In the genomic region with DNA sequence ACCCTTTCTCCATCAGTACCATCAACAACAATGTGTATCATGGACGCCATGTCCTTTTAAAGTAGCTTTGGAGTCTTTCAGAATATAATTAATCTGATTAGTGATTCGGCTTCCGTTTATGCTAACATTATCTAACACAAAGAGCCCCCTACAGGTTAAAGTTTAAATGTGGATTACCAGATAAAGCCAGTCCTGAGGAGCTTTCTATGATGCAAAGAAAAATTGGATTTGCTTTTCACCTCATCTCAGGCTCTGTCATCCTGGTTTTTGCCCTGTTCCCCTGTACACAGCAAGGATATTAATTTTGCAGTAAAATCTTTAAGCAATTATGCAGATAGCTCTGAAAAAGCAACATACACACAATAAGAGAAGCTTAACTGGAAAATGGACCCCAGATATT, we compare ENCODE assay signal across 27 mouse cellular contexts.
DNase-seq lines count a peak whose midpoint lies in the region; ATAC-seq and TF ChIP-seq lines count a peak whose summit lies in the region.
"Had no signal": no experiment of that assay in that cellular context is flagged by ENCODE, and none has a peak within 500 bp of the region (broad histone marks: within the 10 kb centered on the region; RNA-seq: fewer than 3 reads in every experiment).

No protein-coding gene starts in this region.

- TF ChIP-seq EP300 in CH12.LX (IDR thresholded peaks at IDR 0.05; ENCODE audit: low read length), result no peak

- no peaks in the 10 kb centered on the region for H3K9me3 ChIP-seq in forebrain, embryonic 14.5 days (replicated peaks; ENCODE audit: control insufficient read depth, low read length)
- no peaks in the 10 kb centered on the region for H3K9me3 ChIP-seq in forebrain, embryonic 10.5 days
- H3K9me3 ChIP-seq in midbrain, embryonic 11.5 days (ENCODE audit: control insufficient read depth, low read length), result no peaks in the 10 kb centered on the region
- no peaks in the 10 kb centered on the region for H3K9me3 ChIP-seq in midbrain, embryonic 10.5 days (replicated peaks)
- no peaks in the 10 kb centered on the region for H3K9me3 ChIP-seq in CH12.LX (replicated peaks; ENCODE audit: low read length)
- no peaks in the 10 kb centered on the region for H3K9me3 ChIP-seq in E14TG2a.4 (ENCODE audit: low read length)
- H3K9me3 ChIP-seq: G1E; limb, embryonic 12.5 days; liver, embryonic 15.5 days had no signal

- in situ Hi-C loops in CH12.LX (cut with MboI; ENCODE audit: low pct_ligation_motif_present, low pct_unique_long_range_greater_than_20kb, low sequenced_read_pairs), result no loop called here

- no peak overlapping the region for H3K9ac ChIP-seq in forebrain, embryonic 14.5 days (ENCODE audit: low read length)
- no peak overlapping the region for H3K9ac ChIP-seq in midbrain, embryonic 11.5 days (ENCODE audit: low read length)
- H3K9ac ChIP-seq in CH12.LX (ENCODE audit: insufficient read depth, low read depth), result no peak overlapping the region
- H3K9ac ChIP-seq: forebrain, postnatal 0 days; limb, embryonic 12.5 days; liver, embryonic 15.5 days; lung, embryonic 14.5 days had no signal

- TF ChIP-seq CTCF in CH12.LX (conservative IDR thresholded peaks at IDR 0.05 in 1 of 2, IDR thresholded peaks at IDR 0.05 in 1 of 2; ENCODE audit: low read depth in 2 of 2, low read length in 2 of 2) (peak in 1 of 2 experiments; percentile 39; a peak in 2 of 4 replicates), E14TG2a.4 (conservative IDR thresholded peaks at IDR 0.05; ENCODE audit: low read length) (0 out of 2 replicates have a peak, but pooled peaks have one; percentile 7)

- no peak for TF ChIP-seq POLR2A in CH12.LX (IDR thresholded peaks at IDR 0.05; ENCODE audit: low read depth, low read length)

- no peaks in the 10 kb centered on the region for H3K27me3 ChIP-seq in forebrain, embryonic 14.5 days (replicated peaks; ENCODE audit: control insufficient read depth, insufficient read depth, low read length)
- peaks cover 4% of the 10 kb centered on the region; the same call in 1 of the 2 replicates for H3K27me3 ChIP-seq in forebrain, embryonic 10.5 days (ENCODE audit: poor library complexity, severe bottlenecking)
- no peaks in the 10 kb centered on the region for H3K27me3 ChIP-seq in midbrain, embryonic 11.5 days (ENCODE audit: control insufficient read depth, insufficient read depth, low read length)
- peaks cover 25% of the 10 kb centered on the region for H3K27me3 ChIP-seq in midbrain, embryonic 10.5 days (ENCODE audit: low read depth, poor library complexity, severe bottlenecking)
- H3K27me3 ChIP-seq in CH12.LX (replicated peaks) (no peaks in the 10 kb centered on the region), E14TG2a.4 (ENCODE audit: insufficient read depth, low read length) (no peaks in the 10 kb centered on the region)
- H3K27me3 ChIP-seq: limb, embryonic 12.5 days; liver, embryonic 15.5 days had no signal

- no peaks in the 10 kb centered on the region for H3K79me2 ChIP-seq in CH12.LX (replicated peaks; ENCODE audit: control insufficient read depth, extremely low read depth, insufficient read depth, poor library complexity, severe bottlenecking)

- dilution Hi-C loops in CH12.LX (cut with MboI; ENCODE audit: extremely low pct_ligation_motif_present, extremely low pct_unique_long_range_greater_than_20kb, low sequenced_read_pairs), result no loop called here

- H3K4me2 ChIP-seq in forebrain, embryonic 14.5 days (ENCODE audit: low read length), result no peak overlapping the region
- no peak overlapping the region for H3K4me2 ChIP-seq in midbrain, embryonic 11.5 days
- no peak overlapping the region for H3K4me2 ChIP-seq in CH12.LX (ENCODE audit: insufficient read depth, low read depth, poor library complexity, severe bottlenecking)
- H3K4me2 ChIP-seq: limb, embryonic 12.5 days; liver, embryonic 15.5 days; lung, embryonic 14.5 days had no signal

- no peak overlapping the region for H3K27ac ChIP-seq in forebrain, embryonic 14.5 days (ENCODE audit: low read depth, low read length)
- no peak overlapping the region for H3K27ac ChIP-seq in forebrain, embryonic 10.5 days
- no peak overlapping the region for H3K27ac ChIP-seq in midbrain, embryonic 11.5 days (ENCODE audit: low read depth, low read length)
- no peak overlapping the region for H3K27ac ChIP-seq in midbrain, embryonic 10.5 days (replicated peaks)
- H3K27ac ChIP-seq in CH12.LX (ENCODE audit: insufficient read depth, low read depth), result no peak overlapping the region
- H3K27ac ChIP-seq: left cerebral cortex, adult 2 months; limb, embryonic 12.5 days; liver, embryonic 15.5 days had no signal

- WGBS in forebrain, embryonic 14.5 days, result 6% methylated on average over 3 of the region's 3 CpGs
- WGBS in forebrain, embryonic 10.5 days, result 20% methylated on average over 3 of the region's 3 CpGs
- 8% methylated on average over 3 of the region's 3 CpGs for WGBS in midbrain, embryonic 11.5 days
- WGBS in midbrain, embryonic 10.5 days, result 23% methylated on average over 3 of the region's 3 CpGs

- no peaks in the 10 kb centered on the region for H3K36me3 ChIP-seq in forebrain, embryonic 14.5 days (ENCODE audit: control insufficient read depth, insufficient read depth, low read length)
- no peaks in the 10 kb centered on the region for H3K36me3 ChIP-seq in forebrain, embryonic 10.5 days (replicated peaks)
- no peaks in the 10 kb centered on the region for H3K36me3 ChIP-seq in midbrain, embryonic 11.5 days (ENCODE audit: control insufficient read depth, insufficient read depth, low read length)
- H3K36me3 ChIP-seq in midbrain, embryonic 10.5 days, result no peaks in the 10 kb centered on the region
- H3K36me3 ChIP-seq in CH12.LX (replicated peaks in 1 of 2; ENCODE audit: control insufficient read depth in 1 of 2, insufficient read depth in 1 of 2, low read length in 1 of 2), result no peaks in the 10 kb centered on the region
- H3K36me3 ChIP-seq in E14TG2a.4 (ENCODE audit: insufficient read depth, low read length), result no peaks in the 10 kb centered on the region
- H3K36me3 ChIP-seq: G1E; limb, embryonic 12.5 days; liver, embryonic 15.5 days had no signal

- no peak overlapping the region for H3K4me3 ChIP-seq in forebrain, embryonic 14.5 days (ENCODE audit: low read depth, low read length)
- H3K4me3 ChIP-seq in forebrain, embryonic 10.5 days, result no peak overlapping the region
- H3K4me3 ChIP-seq in midbrain, embryonic 11.5 days (ENCODE audit: low read depth, low read length), result no peak overlapping the region
- H3K4me3 ChIP-seq in midbrain, embryonic 10.5 days, result no peak overlapping the region
- H3K4me3 ChIP-seq in CH12.LX (replicated peaks in 1 of 3; ENCODE audit: low read depth in 2 of 3, low read length in 2 of 3, poor library complexity in 1 of 3), result no peak overlapping the region
- H3K4me3 ChIP-seq in E14TG2a.4 (replicated peaks; ENCODE audit: low read length), result no peak overlapping the region
- H3K4me3 ChIP-seq: left cerebral cortex, adult 2 months; limb, embryonic 12.5 days; liver, embryonic 15.5 days had no signal

- TF ChIP-seq RAD21 in CH12.LX (IDR thresholded peaks at IDR 0.05; ENCODE audit: low read depth, low read length), result peak; percentile 28

- peak; percentile 50 for DNase-seq in forebrain, embryonic 14.5 days (ENCODE audit: low spot score)
- DNase-seq in forebrain, embryonic 10.5 days (ENCODE audit: extremely low spot score, low spot score), result no peak
- no peak for DNase-seq in midbrain, embryonic 11.5 days (ENCODE audit: low spot score, missing footprints)
- DNase-seq in midbrain, embryonic 10.5 days (ENCODE audit: low spot score), result no peak
- DNase-seq in CH12.LX (ENCODE audit: extremely low read depth), result peak; percentile 5
- no peak for DNase-seq in cerebellum, postnatal 10 days
- no peak for DNase-seq in lung, postnatal 14 days
- DNase-seq: adrenal gland, adult 8-10 months; B cell, adult 2 months; cerebellum, adult 2 months; cerebellum, postnatal 25 days; forebrain, postnatal 0 days; heart, postnatal 14 days; kidney, adult 9 months; kidney, postnatal 10 days; layer of hippocampus, adult 9-11 months; lung, embryonic 14.5 days; lung, postnatal 36 days; right cerebral cortex, postnatal 25 days; spleen, adult 18-20 months; thymus, postnatal 14 days had no signal

- ATAC-seq in forebrain, embryonic 14.5 days, result no peak
- peak; percentile 63 for ATAC-seq in midbrain, embryonic 11.5 days (ENCODE audit: low FRiP score)
- ATAC-seq: forebrain, postnatal 0 days; intestine, postnatal 0 days had no signal

- H3K4me1 ChIP-seq in forebrain, embryonic 14.5 days (ENCODE audit: control insufficient read depth, insufficient read depth, low read length), result no peaks in the 10 kb centered on the region
- no peaks in the 10 kb centered on the region for H3K4me1 ChIP-seq in forebrain, embryonic 10.5 days
- peaks cover 2% of the 10 kb centered on the region; the same call in 1 of the 2 replicates for H3K4me1 ChIP-seq in midbrain, embryonic 11.5 days (ENCODE audit: control insufficient read depth, insufficient read depth, low read length)
- H3K4me1 ChIP-seq in midbrain, embryonic 10.5 days, result peaks cover 4% of the 10 kb centered on the region; the same call in 1 of the 2 replicates
- H3K4me1 ChIP-seq in CH12.LX (ENCODE audit: control insufficient read depth in 1 of 2, insufficient read depth in 2 of 2), result peaks cover 0 to 2% of the 10 kb centered on the region in 2 experiments; a peak in 1 of 4 replicates
- H3K4me1 ChIP-seq in E14TG2a.4 (replicated peaks; ENCODE audit: low read depth, low read length), result no peaks in the 10 kb centered on the region
- H3K4me1 ChIP-seq: limb, embryonic 12.5 days; liver, embryonic 15.5 days had no signal

TF ChIP-seq in CH12.LX, 34 proteins besides CTCF, POLR2A, EP300 and RAD21:
- TF ChIP-seq GABPA (IDR thresholded peaks at IDR 0.05; ENCODE audit: insufficient replicate concordance, low read depth, low read length) (no peak), PAX5 (IDR thresholded peaks at IDR 0.05; ENCODE audit: low read length) (no peak), JUN (IDR thresholded peaks at IDR 0.05; ENCODE audit: insufficient read depth, low read depth, low read length) (no peak), USF2 (conservative IDR thresholded peaks at IDR 0.05; ENCODE audit: low read depth, low read length) (no peak), CHD1 (IDR thresholded peaks at IDR 0.05; ENCODE audit: low read depth, low read length) (no peak), ZMIZ1 (IDR thresholded peaks at IDR 0.05; ENCODE audit: low read depth, low read length) (no peak), ZKSCAN1 (IDR thresholded peaks at IDR 0.05; ENCODE audit: borderline replicate concordance, low read depth, low read length) (no peak), MYC (IDR thresholded peaks at IDR 0.05; ENCODE audit: low read depth, low read length) (no peak), POLR2AphosphoS2 (IDR thresholded peaks at IDR 0.05; ENCODE audit: low read depth, low read length) (no peak), TBP (conservative IDR thresholded peaks at IDR 0.05; ENCODE audit: low read depth, low read length) (no peak), SIN3A (IDR thresholded peaks at IDR 0.05; ENCODE audit: low read length) (no peak), CHD2 (IDR thresholded peaks at IDR 0.05; ENCODE audit: low read length) (no peak), E2F4 (IDR thresholded peaks at IDR 0.05; ENCODE audit: insufficient replicate concordance, low read depth, low read length) (no peak), ETS1 (conservative IDR thresholded peaks at IDR 0.05; ENCODE audit: low read depth, low read length) (no peak), MAZ (IDR thresholded peaks at IDR 0.05; ENCODE audit: low read depth, low read length) (no peak)

Comparison
In these comparisons a context has a peak if more than half of its experiments do, and no peak if none do; other contexts are left out.
1. DNase-seq: peak in forebrain, embryonic 14.5 days (single experiment) and CH12.LX (single experiment); none in forebrain, embryonic 10.5 days (single experiment), midbrain, embryonic 11.5 days (single experiment), midbrain, embryonic 10.5 days (single experiment), cerebellum, postnatal 10 days (0 of 2) and lung, postnatal 14 days (single experiment).